Mouse (Mus musculus) midbrain, embryonic 10.5 days (tissue): ENCODE data around the gene Srrt. TPM values are rescaled to one million over a fixed set of nuclear protein-coding genes. Genes with fewer than 3 reads are reported as not detected.

Experiments used
- DNase-seq: peaks from one replicate; pipeline ENCODE4 v3.0.0-alpha.2; 2017; ENCODE audit warnings: low spot score
- H3K27ac ChIP-seq: fragments of 300-500 bp; sonication (generic); replicated peaks from 2 replicates; pipeline ENCODE4 v1.5.1; 2016; ENCODE audit warnings: mild to moderate bottlenecking
- H3K27me3 ChIP-seq: fragments of 300-500 bp; sonication (generic); 2 replicates; pipeline ENCODE4 v1.6.1; 2016; ENCODE audit warnings: low read depth, mild to moderate bottlenecking; ENCODE audit not compliant: poor library complexity, severe bottlenecking
- H3K36me3 ChIP-seq: fragments of 300-500 bp; sonication (generic); 2 replicates; pipeline ENCODE4 v1.6.1; 2016; ENCODE audit warnings: mild to moderate bottlenecking, moderate library complexity
- H3K4me1 ChIP-seq: fragments of 300-500 bp; sonication (generic); 2 replicates; pipeline ENCODE4 v1.6.1; 2016
- H3K4me3 ChIP-seq: fragments of 300-500 bp; sonication (generic); 2 replicates; pipeline ENCODE4 v1.5.1; 2016; ENCODE audit warnings: mild to moderate bottlenecking, moderate library complexity
- H3K9me3 ChIP-seq: fragments of 300-500 bp; sonication (generic); replicated peaks from 2 replicates; pipeline ENCODE4 v1.6.1; 2016; ENCODE audit warnings: mild to moderate bottlenecking
- WGBS: fragments of 180-500 bp; shearing (Covaris S2); methylation state at CpG from one replicate; pipeline ENCODE4 v1.1.7; 2016; 5-methylcytosine and 5-hydroxymethylcytosine counted together
- polyA plus RNA-seq: library from polyadenylated mRNA; unstranded; fragments of >200 nt; fragmentation: Nextera tagmentation; extraction: Ambion mirVana; gene quantifications from 2 replicates; pipeline ENCODE4 v1.2.1, GENCODE M21; 2016

The Srrt gene
- polyA plus RNA-seq, 1 experiment from 2014 or later, result 190 TPM

DNA sequence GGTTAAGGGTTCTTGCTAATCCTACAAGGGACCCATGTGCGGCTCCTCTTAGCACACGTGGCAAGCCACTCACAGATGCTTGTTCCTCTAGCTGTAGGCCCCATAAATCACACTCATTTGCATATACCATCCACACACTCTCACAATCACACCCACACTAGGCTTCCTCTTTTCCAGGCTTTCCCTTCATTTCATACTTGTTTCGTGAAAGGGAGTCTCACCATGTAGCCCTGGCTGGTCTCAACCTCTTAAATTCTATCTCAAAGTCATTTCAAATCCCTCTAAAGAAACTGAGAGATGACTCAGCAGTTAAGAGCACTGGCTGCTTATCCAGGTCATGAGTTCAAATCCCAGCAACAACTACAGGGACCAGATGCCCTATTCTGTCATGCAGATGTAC lies 1.7 kb downstream of the Srrt start:
- Histone ChIP-seq H3K4me1 (peaks cover 41% of the 10 kb centered on the region), H3K27me3 (no peaks in the 10 kb centered on the region), H3K4me3 (peak overlapping the region; percentile 98), H3K36me3 (peaks cover 78% of the 10 kb centered on the region), H3K27ac (peak overlapping the region; percentile 97; the same call in 1 of the 2 replicates), H3K9me3 (0 out of 2 replicates have a peak, but pooled peaks cover 5% of the 10 kb centered on the region)
- no peak for DNase-seq
- WGBS, result 84% methylated on average over 3 of the region's 3 CpGs

DNA sequence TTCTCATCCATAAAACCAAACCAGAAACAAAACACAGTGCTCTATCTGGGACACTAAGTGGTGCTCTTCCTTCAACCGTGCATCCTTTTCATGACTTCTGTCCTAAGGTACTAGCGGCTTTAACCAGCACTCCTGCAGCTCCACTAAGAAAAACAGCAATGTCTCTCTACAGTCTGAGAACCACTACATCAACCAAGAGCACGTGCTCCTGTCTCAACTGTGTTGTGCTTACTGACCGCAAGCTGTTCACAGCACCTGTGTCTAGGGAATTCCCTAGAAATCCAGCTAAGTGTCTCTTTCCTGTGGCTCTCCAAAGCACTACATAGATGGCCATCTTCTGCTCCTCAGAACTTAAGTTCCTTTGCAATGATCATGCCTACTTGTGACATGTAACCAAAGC lies 2.7 kb downstream of the Srrt start:
- Histone ChIP-seq H3K27me3 (no peaks in the 10 kb centered on the region), H3K4me1 (peaks cover 41% of the 10 kb centered on the region), H3K36me3 (peaks cover 78% of the 10 kb centered on the region), H3K9me3 (0 out of 2 replicates have a peak, but pooled peaks cover 5% of the 10 kb centered on the region), H3K27ac (peak overlapping the region; percentile 43; the same call in 1 of the 2 replicates), H3K4me3 (peak overlapping the region; percentile 98)
- 91% methylated on average over 4 of the region's 4 CpGs for WGBS
- no peak for DNase-seq

DNA sequence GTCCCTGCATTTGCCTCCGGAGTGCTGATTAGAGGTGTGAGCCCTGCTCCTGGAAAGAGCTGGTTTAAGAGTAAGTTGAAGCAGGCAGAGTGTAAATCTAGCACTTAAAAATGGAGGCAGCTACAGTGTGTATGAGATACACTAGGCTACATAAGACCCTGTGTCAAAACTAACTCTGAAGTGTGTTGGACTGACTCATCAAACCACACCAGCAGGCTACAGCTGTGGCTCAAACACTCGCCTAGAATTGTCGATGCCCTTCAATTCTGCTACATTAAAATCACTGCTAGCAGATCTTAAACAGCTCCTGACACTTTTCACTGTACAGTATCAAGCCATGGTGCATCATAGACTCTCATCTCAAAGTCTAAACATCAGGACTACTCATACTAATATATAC lies 3.3 kb downstream of the Srrt start:
- WGBS, result 90% methylated on average over 3 of the region's 3 CpGs
- no peak for DNase-seq
- peak overlapping the region; percentile 98; the same call in 1 of the 2 replicates for H3K4me3 ChIP-seq

DNA sequence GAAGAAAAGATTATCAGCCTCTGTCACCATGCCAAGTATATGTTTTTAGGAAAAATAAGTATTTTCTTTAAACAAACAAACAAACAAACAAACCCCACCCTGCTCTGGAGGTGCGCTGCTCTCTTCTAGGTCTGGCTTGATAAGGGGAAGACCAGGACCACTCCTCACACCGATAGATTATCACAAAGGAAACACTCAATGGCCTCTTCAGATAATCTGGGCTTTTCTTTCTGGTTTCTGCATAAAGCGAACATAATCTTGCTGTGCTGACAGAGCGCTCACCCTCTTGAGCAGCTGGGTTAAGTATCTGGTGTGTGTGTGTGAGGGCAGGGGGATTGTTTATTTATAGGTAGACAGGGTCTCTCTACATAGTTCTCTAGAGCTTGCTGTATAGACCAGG lies 3.9 kb downstream of the Srrt start:
- no peaks in the 10 kb centered on the region for H3K9me3 ChIP-seq
- H3K27me3 ChIP-seq, result no peaks in the 10 kb centered on the region
- 91% methylated on average over 4 of the region's 4 CpGs for WGBS
- peaks cover 41% of the 10 kb centered on the region for H3K4me1 ChIP-seq
- no peak overlapping the region for H3K4me3 ChIP-seq
- no peak for DNase-seq
- peaks cover 78% of the 10 kb centered on the region for H3K36me3 ChIP-seq
- no peak overlapping the region for H3K27ac ChIP-seq

More for the DNA sequence above, 3.3 kb downstream of the Srrt start:
- Histone ChIP-seq H3K27me3 (no peaks in the 10 kb centered on the region), H3K27ac (no peak overlapping the region), H3K36me3 (peaks cover 78% of the 10 kb centered on the region), H3K4me1 (peaks cover 41% of the 10 kb centered on the region), H3K9me3 (0 out of 2 replicates have a peak, but pooled peaks cover 5% of the 10 kb centered on the region)

DNA sequence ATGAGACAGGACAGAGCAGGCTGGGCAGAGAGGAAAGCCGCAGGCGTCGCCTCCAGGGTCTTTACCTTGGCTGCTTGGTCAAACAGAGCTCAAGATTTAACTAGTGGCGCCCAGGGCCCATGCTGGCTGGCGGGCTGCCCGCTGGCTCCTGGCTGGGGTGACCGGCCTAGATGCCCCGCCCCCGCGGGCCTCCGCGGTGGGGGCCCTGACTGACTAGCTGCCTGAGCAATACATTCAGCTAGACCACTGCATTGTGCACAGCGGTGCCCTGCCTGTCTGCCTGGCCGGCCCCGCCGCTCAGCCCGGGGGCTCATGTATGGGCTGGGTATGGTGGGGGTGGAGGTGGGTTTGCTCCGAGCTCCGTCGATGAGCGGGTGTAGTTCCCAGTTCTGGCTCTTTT lies 6.2 kb downstream of the Srrt start:
- peaks cover 98% of the 10 kb centered on the region for H3K36me3 ChIP-seq
- no peak for DNase-seq
- H3K4me1 ChIP-seq, result peaks cover 29% of the 10 kb centered on the region
- H3K27ac ChIP-seq, result no peak overlapping the region
- no peaks in the 10 kb centered on the region for H3K9me3 ChIP-seq
- H3K4me3 ChIP-seq, result 0 out of 2 replicates have a peak overlapping the region, but pooled peaks have one; percentile 1
- 84% methylated on average over 21 of the region's 21 CpGs for WGBS
- no peaks in the 10 kb centered on the region for H3K27me3 ChIP-seq

DNA sequence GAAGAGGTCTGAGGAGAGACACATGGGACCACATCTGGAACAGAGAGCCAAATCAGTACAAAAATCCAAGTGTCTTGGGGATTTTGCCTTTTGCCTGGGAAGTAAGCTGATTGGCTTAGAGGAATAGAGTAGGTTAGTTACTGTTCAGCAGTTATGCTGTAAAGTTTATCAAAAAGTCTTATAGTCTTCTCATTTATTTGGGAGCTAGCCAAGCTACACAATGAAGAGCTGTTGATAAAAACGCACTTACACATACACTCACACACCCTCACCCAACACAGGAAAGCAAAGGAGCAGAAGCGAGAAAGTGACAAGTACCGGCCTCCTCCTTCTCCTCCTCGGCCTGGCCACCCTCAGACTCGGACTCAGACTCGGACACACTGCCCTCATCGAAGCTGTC lies 8.2 kb downstream of the Srrt start:
- no peak overlapping the region for H3K27ac ChIP-seq
- DNase-seq, result no peak
- WGBS, result 94% methylated on average over 7 of the region's 7 CpGs
- H3K4me1 ChIP-seq, result peaks cover 27% of the 10 kb centered on the region
- H3K4me3 ChIP-seq, result no peak overlapping the region
- H3K9me3 ChIP-seq, result no peaks in the 10 kb centered on the region
- no peaks in the 10 kb centered on the region for H3K27me3 ChIP-seq
- peaks cover 95% of the 10 kb centered on the region for H3K36me3 ChIP-seq

DNA sequence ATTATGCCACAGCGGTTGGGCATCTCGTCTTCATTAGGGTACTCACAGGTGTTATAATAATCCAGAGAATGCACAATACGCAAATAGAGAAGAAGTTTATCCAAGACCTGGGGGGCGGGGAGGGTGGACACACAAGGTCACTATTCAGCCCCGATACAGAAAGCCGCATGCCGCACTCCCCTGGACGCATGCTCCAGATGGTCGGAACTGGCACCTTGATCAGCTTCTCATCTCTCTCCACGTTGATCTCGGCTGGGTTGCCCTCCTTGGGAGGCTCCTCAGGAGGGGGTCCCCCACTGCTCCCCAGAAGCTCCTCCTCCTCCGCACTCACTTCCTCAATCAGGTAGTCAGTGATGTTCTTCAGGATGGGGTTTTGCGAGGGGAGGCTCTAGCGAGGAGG lies 10.3 kb downstream of the Srrt start:
- WGBS, result 92% methylated on average over 14 of the region's 14 CpGs
- H3K4me3 ChIP-seq, result no peak overlapping the region

DNA sequence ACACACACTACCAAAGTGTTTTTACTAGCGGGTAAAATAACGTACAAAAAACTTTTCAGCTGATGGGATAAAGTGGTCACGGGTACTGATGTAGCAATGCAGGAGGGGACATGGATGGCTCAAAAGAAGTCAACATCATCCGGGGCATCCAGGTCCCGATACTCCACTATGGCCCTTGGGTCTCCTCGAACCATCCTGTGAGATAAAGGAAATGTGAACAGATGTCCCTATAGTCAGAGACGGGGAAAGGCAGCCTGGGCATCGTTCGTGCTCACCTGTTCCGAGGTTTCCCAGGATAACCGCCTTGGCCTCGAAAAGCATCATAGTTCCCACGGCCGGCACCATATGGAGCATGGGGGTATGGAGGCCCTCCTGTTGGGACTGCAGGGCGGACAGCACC lies 11.8 kb downstream of the Srrt start:
- H3K36me3 ChIP-seq, result peaks cover 60% of the 10 kb centered on the region
- 92% methylated on average over 15 of the region's 15 CpGs for WGBS
- H3K27me3 ChIP-seq, result peaks cover 25% of the 10 kb centered on the region
- no peak overlapping the region for H3K27ac ChIP-seq
- H3K4me3 ChIP-seq, result peak overlapping the region; percentile 79
- no peaks in the 10 kb centered on the region for H3K9me3 ChIP-seq
- H3K4me1 ChIP-seq, result peaks cover 40% of the 10 kb centered on the region
- DNase-seq, result no peak

More for the DNA sequence above, 10.3 kb downstream of the Srrt start:
- peaks cover 74% of the 10 kb centered on the region for H3K36me3 ChIP-seq
- H3K27me3 ChIP-seq, result peaks cover 11% of the 10 kb centered on the region
- peaks cover 39% of the 10 kb centered on the region for H3K4me1 ChIP-seq
- no peak for DNase-seq
- no peaks in the 10 kb centered on the region for H3K9me3 ChIP-seq
- H3K27ac ChIP-seq, result no peak overlapping the region

DNA sequence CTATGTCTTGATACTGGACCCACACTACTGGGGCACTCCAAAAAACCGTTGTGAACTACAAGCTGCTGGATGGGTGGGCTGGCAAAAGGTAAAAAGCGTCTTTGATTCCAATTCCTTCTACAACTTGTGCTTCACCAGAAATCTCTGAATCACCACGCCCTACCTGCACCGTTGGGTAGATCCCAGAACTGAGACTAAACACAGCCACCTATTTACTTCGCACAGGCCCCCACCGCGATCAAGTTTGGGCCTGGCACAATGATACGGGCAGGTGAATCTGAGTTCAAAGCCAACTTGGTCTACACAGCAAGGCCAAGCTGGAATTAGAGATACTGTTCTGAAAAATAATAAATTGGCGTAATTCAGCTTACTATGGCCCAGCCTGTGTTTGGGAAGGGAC lies 12.2 kb downstream of the Srrt start:
- H3K4me1 ChIP-seq, result peaks cover 44% of the 10 kb centered on the region
- H3K27me3 ChIP-seq, result peaks cover 30% of the 10 kb centered on the region
- H3K27ac ChIP-seq, result peak overlapping the region; percentile 94
- H3K4me3 ChIP-seq, result peak overlapping the region; percentile 79
- H3K9me3 ChIP-seq, result no peaks in the 10 kb centered on the region
- 86% methylated on average over 9 of the region's 9 CpGs for WGBS
- H3K36me3 ChIP-seq, result peaks cover 56% of the 10 kb centered on the region
- no peak for DNase-seq

DNA sequence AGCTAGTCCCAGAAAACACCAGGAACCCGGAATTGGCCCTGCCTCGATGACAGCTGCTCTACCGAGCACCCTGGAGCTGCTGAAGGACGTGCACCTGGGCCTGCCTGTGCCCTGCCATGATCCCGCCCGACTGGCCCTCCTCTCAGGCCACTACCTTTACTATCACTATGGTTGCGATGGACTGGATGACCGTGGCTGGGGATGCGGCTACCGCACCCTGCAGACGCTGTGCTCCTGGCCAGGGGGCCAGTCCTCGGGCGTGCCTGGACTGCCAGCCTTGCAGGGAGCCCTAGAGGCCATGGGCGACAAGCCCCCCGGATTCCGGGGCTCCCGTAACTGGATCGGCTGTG lies 12.8 kb downstream of the Srrt start:
- DNase-seq, result no peak
- H3K4me1 ChIP-seq, result peaks cover 49% of the 10 kb centered on the region
- peaks cover 50% of the 10 kb centered on the region for H3K36me3 ChIP-seq
- peak overlapping the region; percentile 79 for H3K4me3 ChIP-seq
- peak overlapping the region; percentile 94 for H3K27ac ChIP-seq
- H3K27me3 ChIP-seq, result peaks cover 35% of the 10 kb centered on the region
- no peaks in the 10 kb centered on the region for H3K9me3 ChIP-seq
- 9% methylated on average over 18 of the region's 18 CpGs for WGBS

DNA sequence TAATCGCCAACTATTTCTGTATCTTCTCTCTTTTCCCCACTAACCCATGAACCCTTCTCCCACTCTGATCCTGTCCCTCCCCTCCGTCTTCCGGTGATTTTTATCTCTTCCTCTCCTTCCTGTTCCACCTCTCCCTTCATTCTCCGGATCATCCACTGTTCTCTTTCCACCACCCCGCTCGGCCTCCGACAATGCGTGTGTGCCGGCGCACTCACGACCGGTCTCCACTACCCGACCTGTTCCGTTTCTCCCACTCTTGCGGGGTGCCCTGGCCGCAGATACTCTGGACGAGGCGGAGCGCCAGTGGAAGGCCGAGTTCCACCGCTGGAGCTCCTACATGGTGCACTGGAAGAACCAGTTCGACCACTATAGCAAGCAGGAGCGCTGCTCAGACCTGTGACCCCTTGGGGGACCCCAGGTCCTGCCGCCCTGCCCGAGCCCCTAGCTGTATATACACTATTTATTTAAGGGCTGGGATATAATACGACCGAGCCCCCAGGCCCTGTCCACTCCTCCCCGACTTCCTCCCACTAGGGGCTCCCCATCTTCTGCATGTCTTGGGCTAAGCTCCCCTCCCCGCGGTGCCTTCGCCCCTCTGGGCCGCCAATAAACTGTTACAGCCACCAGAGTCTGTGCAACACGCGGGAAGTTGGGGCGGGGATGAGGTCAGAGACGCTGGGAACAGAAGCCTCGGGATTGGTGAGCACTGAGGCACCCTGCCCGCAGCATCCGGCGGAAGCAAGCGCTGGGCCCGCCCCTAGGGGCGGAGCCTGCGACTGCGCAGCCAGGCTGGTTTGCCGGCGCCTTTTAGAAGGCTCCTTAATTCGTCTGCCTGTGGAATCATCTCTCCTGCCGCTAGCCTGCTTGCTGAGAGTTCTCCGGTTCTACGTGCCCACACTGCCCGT lies 13.4 kb downstream of the Srrt start, which contains the start of gene Ufsp1:
Ufsp1 (plus strand) TSS at position 791 of the 905 bp plus-strand sequence.
- H3K4me3 ChIP-seq, result peak within 1 kb of the TSS; percentile 79
- DNase-seq, result peak; percentile 95
- WGBS, result 0% methylated on average over 52 of the region's 52 CpGs
- no peaks in the 10 kb centered on the region for H3K9me3 ChIP-seq
- H3K4me1 ChIP-seq, result peaks cover 55% of the 10 kb centered on the region
- peaks cover 44% of the 10 kb centered on the region for H3K36me3 ChIP-seq
- H3K27ac ChIP-seq, result peak within 1 kb of the TSS; percentile 94
- peaks cover 42% of the 10 kb centered on the region for H3K27me3 ChIP-seq

DNA sequence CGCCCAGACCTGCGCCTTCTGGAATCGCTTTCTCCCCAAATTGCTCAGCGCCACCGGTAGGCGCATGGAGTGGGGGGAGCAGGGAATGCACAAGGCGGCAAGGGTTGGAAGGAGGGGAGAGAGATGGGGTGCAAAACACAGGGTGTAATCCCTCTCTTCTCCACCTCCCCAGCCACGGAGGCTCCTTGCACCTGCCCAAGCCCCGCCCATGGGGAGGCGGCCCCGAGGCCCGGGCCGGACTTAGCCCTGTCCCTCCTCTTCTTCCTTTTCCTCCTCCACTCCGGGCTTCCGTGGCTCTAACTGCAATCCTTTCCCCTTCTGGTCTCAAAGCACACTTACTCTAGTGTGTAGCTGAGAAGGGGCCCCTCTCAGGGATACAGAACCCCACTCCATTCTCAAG lies 14.2 kb downstream of the Srrt start:
- Histone ChIP-seq H3K36me3 (peaks cover 36% of the 10 kb centered on the region), H3K4me3 (peak overlapping the region; percentile 79), H3K27ac (peak overlapping the region; percentile 94), H3K9me3 (no peaks in the 10 kb centered on the region), H3K27me3 (peaks cover 50% of the 10 kb centered on the region), H3K4me1 (peaks cover 63% of the 10 kb centered on the region)
- peak; percentile 74 for DNase-seq
- WGBS, result 1% methylated on average over 15 of the region's 15 CpGs

DNA sequence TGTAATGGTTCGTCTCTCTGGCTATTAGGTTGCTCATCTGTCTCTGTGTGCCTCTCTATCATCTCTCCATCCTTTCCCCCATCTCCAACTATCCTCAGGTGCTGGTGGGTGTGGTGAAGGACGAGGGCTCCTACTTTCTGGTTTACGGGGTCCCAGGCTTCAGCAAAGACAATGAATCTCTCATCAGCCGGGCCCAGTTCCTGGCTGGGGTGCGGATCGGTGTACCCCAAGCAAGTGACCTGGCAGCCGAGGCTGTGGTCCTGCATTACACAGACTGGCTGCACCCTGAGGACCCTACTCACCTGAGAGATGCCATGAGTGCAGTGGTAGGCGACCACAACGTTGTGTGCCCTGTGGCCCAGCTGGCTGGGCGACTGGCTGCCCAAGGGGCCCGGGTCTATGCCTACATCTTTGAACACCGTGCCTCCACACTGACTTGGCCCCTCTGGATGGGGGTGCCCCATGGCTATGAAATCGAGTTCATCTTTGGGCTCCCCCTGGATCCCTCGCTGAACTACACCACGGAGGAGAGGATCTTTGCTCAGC lies 16.0 kb downstream of the Srrt start:
- H3K9me3 ChIP-seq, result no peaks in the 10 kb centered on the region
- H3K36me3 ChIP-seq, result peaks cover 17% of the 10 kb centered on the region
- DNase-seq, result no peak
- peaks cover 81% of the 10 kb centered on the region for H3K4me1 ChIP-seq
- H3K27me3 ChIP-seq, result peaks cover 63% of the 10 kb centered on the region
- WGBS, result 85% methylated on average over 15 of the region's 15 CpGs
- H3K27ac ChIP-seq, result no peak overlapping the region
- peak overlapping the region; percentile 23; the same call in 1 of the 2 replicates for H3K4me3 ChIP-seq
